Mouse (Mus musculus): Measurements from ENCODE around the gene Luc7l2.

Gene Luc7l2

DNA sequence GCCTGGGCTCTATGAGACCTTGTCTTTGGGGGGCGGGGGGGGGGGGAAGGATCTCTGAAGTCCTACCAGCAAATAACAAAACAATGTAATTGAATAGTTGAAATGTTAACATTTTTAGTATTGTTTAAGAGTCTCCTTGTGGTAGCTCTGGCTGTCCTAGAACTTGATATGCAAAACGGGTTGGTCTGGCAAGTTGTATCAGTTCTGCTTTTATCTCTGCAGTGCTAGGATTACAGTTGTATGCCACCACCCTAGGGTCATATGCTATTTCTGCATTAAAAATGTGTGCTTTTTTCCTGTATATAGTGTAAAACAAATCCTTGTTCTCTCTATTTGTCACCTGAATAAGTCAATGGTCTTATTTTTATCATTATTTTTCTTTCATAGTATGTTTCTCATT is 25.0 kb downstream of the Luc7l2 start:
- no peak for DNase-seq (ENCODE audit: low spot score in 2 of 2)

- DNase-seq (ENCODE audit: low spot score in 2 of 2): no peak
Observed at GRCm38 (mm10) chr6:38580112-38580857, 29.2 kb downstream of the Luc7l2 start.

DNA sequence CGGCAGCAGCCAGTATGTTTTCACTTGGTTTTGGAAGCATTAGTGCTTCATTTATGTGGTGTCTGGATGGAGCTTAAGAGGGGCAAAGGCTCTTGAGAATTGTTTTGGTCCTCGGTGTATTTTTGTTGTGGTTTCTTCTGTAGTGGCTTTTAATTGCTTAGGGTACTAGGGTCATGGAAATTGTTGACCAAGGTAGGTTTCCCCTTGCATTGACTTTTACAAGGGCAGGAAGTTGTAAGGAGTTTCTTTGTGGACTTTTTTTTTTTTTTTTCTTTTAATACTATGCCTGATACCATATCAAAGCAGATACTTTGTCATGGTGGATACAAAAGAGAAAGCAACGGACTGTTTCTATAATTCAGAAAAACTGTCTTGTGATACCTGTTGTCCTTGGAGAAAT is 30.6 kb downstream of the Luc7l2 start:
- DNase-seq (ENCODE audit: low spot score in 2 of 2): no peak

- DNase-seq (ENCODE audit: low spot score in 2 of 2): no peak
Observed at GRCm38 (mm10) chr6:38597481-38597880, 46.3 kb downstream of the Luc7l2 start.

- DNase-seq (ENCODE audit: low spot score in 2 of 2): no peak
Observed at GRCm38 (mm10) chr6:38609892-38610291, 58.8 kb downstream of the Luc7l2 start.

- DNase-seq (ENCODE audit: low spot score in 2 of 2): no peak
Observed at GRCm38 (mm10) chr6:38622406-38622805, 71.3 kb downstream of the Luc7l2 start.

DNA sequence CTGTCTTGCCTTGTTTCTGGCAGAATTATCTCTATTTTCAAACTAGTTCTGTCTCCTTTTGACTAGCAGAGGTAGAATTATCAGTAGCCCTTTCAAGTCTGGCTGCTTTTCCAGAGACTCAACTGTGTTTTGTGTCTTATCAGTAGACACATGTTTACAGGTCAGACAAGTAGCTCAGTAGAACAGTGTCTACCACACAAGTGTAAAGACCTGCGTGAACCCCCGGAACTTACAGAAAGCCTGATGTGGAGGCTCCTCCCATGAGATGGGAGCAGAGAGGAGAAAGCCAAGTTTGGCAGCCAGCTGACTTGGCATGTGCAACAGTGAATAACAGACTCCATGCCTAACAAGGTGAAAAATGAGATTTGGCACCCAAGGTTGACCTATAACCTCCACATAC is 72.3 kb downstream of the Luc7l2 start:
- no peak for DNase-seq (ENCODE audit: low spot score in 2 of 2)

- no peak for DNase-seq (ENCODE audit: low spot score in 2 of 2)
Observed at GRCm38 (mm10) chr6:38624439-38624838, 73.3 kb downstream of the Luc7l2 start.

DNA sequence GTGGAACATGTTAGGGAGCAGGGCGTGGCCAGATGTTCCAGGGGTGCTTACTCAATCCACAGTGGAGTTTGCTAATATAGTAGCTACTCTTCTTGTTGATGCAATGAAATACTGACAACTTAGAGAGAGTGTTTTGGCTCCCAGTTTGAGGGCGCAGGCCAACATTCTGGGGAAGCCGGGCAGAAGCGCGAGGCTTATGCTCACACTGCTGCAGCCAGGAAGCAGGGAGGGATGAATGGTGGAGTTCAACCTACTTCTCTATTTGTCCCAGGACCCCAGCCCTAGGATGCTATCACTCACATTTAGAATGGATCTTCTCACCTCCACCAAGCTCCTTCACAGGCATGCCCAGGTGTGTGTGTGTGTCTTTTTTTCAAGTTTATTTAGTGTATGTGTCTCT is 75.0 kb downstream of the Luc7l2 start:
- no peak for DNase-seq (ENCODE audit: low spot score in 2 of 2)

DNA sequence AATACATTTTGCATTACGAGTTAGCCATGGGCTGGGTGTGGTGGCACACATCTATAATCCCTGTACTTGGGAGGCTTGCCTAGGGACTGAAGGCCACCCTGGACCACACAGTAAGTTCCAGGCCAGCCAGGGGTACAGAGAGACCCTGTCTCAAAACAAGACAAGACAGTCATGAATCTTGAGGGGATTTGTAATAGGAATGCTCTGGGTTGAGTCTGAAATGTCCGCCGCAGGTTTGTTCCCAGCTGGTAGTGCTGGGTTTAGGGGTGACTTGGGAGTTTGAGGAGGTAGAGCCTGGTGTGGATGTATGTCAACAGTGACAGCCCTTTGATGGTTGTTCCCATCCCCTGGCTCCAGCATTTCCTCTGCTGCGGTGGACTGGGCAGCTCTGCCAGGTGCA is 75.9 kb downstream of the Luc7l2 start:
- DNase-seq (ENCODE audit: low spot score in 2 of 2): peak in 1 of 2 experiments; percentile 1

DNA sequence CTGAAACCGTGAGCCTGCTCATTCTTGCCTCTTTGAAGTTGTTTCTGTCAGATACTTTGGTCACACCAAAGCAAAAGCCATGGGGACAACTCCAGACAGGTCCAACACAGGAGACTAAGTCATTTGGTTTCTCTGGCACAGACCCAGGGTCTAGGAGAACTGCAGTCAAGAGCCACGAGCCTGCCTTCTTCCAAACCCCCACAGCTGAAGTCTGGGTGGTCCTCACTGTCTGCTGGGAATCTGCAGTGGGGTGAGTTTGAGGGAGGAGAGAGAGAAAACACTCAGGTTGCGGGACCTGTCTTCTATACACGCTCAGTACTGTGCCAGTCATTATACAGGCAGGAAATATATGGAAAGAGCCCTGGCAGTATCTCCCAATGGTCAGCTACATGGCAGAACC is 76.4 kb downstream of the Luc7l2 start:
- peak in 1 of 2 experiments; percentile 1 for DNase-seq (ENCODE audit: low spot score in 2 of 2)

DNA sequence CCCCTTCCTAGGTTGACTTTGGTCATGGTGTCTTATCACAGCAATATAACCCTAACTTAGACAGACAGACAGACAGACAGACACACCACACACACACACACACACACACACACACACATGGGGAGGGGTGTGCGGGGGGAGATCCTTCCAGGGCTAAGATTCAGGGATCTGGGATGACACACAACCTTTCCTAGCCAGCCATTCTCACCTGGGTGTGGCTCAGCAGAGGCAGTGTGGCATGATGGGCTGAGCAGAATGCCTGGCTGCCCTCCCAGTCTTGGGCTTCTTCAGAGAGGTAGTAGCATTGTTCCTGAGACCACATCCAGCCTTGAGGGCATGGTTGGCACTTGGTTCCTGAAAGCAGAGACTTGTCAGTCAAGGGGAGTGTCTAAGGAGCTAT is 78.4 kb downstream of the Luc7l2 start:
- peak in 1 of 2 experiments; percentile 1 for DNase-seq (ENCODE audit: low spot score in 2 of 2)

DNA sequence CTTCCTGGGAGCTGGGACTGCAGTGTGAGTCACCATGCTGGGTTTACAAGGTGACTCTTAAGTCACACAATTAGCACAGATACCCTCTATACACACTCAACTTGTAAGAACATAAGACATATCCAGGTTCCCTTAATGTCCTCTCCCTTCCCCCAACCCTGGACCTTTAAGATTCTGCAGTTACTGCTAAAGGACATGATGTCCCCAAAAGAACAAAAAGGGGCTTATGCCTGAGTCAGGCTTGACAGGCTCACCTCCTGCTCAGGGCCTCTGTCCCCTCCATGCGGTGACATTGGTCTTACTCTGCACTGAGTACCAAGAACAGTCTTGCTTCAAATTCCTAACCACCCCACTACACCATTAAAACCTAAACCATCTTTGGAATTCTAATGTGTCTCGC is 81.7 kb downstream of the Luc7l2 start:
- no peak for DNase-seq (ENCODE audit: low spot score in 2 of 2)

- DNase-seq (ENCODE audit: low spot score in 2 of 2): no peak
Observed at GRCm38 (mm10) chr6:38634461-38634860, 83.3 kb downstream of the Luc7l2 start.

DNA sequence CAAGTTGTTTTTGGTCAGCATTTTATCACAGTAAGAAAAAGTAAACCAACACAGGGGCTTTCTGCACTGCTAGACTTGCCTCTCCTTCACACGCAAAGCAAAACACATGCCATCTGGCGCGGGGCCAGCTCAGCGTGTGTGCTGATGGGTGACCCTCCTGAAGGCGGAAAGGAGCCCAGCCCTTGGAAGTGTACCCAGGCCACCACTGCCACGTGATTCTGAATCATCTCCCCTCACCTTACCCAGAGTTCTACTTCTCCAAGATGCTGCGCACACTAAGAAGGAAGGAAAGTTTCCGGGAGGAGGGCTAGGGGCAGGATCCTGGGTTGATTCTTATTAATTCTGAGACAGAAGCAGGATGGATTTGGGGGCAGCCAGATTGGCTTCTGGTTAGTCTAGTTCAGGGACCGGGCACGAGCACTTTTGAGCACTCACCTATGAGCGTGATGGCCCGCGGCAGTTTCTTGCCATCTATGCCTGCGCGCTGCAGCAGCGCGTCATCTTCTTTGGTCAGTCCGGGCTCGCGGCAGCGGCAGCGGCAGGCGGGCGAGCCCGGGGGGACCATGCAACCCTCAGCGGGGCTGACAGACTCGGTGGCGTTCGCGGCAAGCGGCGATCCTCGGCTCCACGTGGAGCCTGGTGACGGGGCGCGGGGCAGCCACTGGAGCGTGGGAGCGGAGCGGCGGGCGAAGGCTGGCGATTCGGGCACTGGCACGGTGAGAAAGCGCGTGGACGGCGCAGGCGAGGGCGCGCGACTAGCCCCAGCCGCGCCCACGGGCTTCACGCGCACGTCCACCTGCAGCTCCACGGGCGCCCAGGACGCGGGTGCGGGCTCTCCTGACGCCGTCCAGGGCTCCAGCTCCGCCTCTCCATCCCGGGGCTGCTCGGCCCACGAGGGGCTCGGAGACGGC is 85.1 kb downstream of the Luc7l2 start:
- no peak for DNase-seq (ENCODE audit: low spot score in 2 of 2)

DNA sequence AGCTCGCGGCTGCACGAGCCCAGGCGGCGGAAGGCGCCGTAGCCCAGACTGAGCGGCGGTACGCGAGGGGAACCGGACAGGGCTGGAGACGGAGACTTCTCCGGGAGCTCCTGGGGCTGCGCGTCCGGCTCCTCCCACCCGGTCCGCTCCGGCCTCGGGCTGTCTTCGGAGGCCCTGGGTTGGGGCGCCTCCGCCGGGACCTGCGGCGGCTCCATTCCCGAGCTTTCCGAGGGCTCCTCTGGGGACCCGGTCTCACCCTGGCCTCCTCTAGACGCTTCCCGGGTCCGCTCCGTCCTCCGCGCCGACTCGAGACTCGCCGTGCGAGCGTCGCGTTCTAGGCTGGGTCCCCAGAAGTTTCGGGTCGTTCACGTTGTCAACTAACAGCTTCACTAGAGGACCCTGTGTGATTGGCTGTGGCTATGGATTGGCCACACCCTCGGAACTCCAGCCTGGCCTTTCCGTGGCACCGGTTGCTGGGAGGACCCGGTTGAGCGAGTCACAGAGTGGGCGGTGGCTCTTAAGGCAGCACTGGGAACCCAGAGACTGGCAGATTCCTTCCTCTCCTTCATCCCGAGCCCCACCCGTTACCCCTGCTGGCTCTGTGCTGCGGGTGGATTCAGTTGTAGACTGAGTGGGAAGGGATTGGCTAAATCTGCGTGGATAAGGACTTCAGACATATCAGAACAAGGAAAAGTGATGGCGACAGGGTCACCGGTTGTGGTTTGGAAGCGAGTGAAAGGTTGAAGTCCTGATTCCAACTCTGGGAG is 85.9 kb downstream of the Luc7l2 start, which contains the start of gene Klrg2:
Gene Klrg2 (minus strand): TSS at position 391 of the 767 bp plus-strand sequence.
- DNase-seq (ENCODE audit: low spot score in 2 of 2): peak in 1 of 2 experiments; percentile 14

- DNase-seq (ENCODE audit: low spot score in 2 of 2): no peak
Observed at GRCm38 (mm10) chr6:38640401-38640800, 89.3 kb downstream of the Luc7l2 start.

- no peak for DNase-seq (ENCODE audit: low spot score in 2 of 2)
Observed at GRCm38 (mm10) chr6:38641228-38641627, 90.1 kb downstream of the Luc7l2 start.

- no peak for DNase-seq (ENCODE audit: low spot score in 2 of 2)
Observed at GRCm38 (mm10) chr6:38641645-38642044, 90.5 kb downstream of the Luc7l2 start.

DNA sequence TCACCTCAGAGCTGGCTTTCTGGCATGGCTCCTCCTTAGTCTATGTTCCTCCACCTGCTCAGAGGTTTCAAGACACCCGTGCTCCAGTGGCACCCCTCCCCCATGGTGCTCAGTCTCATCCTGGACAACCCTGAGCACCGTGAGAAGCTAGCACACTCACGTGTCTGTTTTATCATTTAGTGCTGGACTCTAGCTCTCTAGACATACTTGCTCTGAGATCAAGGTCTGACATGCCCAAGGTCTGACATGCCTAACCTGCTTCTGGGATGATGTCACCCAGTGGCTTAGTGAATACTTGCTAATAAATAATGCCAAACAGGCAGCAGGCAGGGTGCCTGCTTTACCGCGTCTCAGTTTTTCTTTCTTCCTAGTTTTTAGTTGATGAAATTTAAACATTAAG is 91.5 kb downstream of the Luc7l2 start:
- DNase-seq (ENCODE audit: low spot score in 2 of 2): no peak

DNA sequence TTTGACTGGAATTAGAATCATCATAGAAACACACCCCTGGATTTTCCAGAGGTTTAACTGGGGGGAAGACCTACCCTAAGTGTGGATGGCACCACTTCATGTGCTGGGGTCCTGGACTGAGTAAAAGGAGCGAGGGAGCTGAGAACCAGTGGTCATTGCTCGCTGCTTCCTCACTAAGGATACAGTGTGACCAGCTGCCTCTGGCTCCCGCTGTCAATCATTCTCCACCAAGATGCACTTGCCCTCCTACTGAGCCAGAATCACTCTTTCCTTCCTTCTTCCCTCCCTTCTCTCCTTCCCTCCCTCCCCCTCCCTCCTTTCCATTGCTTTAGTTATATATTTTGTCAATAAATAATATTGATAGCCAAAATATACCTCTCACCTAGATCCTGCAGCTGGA is 91.9 kb downstream of the Luc7l2 start:
- no peak for DNase-seq (ENCODE audit: low spot score in 2 of 2)

DNA sequence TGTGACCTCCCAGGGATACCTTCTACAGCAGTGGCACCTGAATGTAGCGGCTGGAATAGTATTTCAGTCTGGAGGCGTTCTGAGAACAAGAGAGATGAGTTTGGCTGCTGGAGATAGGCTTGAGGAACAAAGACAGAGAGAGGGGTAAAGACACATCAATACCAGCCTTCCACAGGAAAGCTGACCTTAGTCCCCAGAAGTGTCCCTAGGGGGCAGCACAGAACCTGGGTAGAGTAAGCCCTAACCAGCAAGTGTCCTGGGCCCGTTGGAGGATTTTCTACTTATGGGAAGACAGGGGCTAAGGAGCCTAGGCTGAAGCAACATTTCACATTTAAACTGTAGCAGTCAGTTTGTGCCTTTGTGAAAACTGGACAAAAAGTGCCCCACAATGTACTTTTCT is 98.4 kb downstream of the Luc7l2 start:
- DNase-seq (ENCODE audit: low spot score in 2 of 2): no peak
